Mouse (Mus musculus): ENCODE measurements at regions not wholly inside any gene's neighbourhood (a gene's known extent, or its start where the extent isn't known, plus 50 kb on each side); places are given as distances from the start of the nearest gene placed in this dataset.

- H3K27me3 ChIP-seq = peaks cover 26% of the 10 kb centered on the region
- in situ Hi-C loops (cut with MboI; ENCODE audit: low pct_unique_long_range_greater_than_20kb) = loop anchor here (25.0 kb wide), 1 partner anchor 1520 kb away; no protein-coding TSS in a partner anchor
- ChIA-PET CTCF (interaction anchor here (1.5 kb wide), 1 partner anchor 18 kb away, joined by 4 read pairs; no protein-coding TSS in a partner anchor), POLR2A (no interaction called here)
- no peak for TF ChIP-seq CTCF (IDR thresholded peaks at IDR 0.05)
- DNase-seq (ENCODE audit: low read depth, low spot score) (no peak), ATAC-seq (no peak)
These were observed 52.6 kb upstream of the Fxr1 start for GRCm38 (mm10) chr3:33967184-33967583.

Measured in Patski (cell line).